Mouse (Mus musculus): ENCODE results near the gene Spout1.
"Not testable (repeated sequence)": the region's sequence is repeated elsewhere in the genome, so short reads cannot be mapped to it uniquely, and the experiment has no call there.

Spout1 gene

GRCm38 (mm10) chr2:30177700-30178675 is at the start of gene Spout1:
TSS of gene Spout1 (minus strand) at chr2:30178459.
- DNase-seq: peak; percentile 97

GRCm38 (mm10) chr2:30216293-30216692 is 38.0 kb upstream of the Spout1 start:
- no peak for DNase-seq

GRCm38 (mm10) chr2:30215493-30215892 is 37.2 kb upstream of the Spout1 start:
- DNase-seq: no peak

GRCm38 (mm10) chr2:30214745-30215144 is 36.5 kb upstream of the Spout1 start:
- DNase-seq: no peak

GRCm38 (mm10) chr2:30212951-30213350 is 34.7 kb upstream of the Spout1 start:
- DNase-seq: no peak

- DNase-seq: no peak
Measured at GRCm38 (mm10) chr2:30212169-30212545, 33.9 kb upstream of the Spout1 start.

- DNase-seq: no peak
Measured at GRCm38 (mm10) chr2:30211408-30212168, 33.3 kb upstream of the Spout1 start.

- DNase-seq: no peak
Measured at GRCm38 (mm10) chr2:30207886-30208285, 29.6 kb upstream of the Spout1 start.

- DNase-seq: no peak
Measured at GRCm38 (mm10) chr2:30207401-30207800, 29.1 kb upstream of the Spout1 start.

- peak; percentile 88 for DNase-seq
Measured at GRCm38 (mm10) chr2:30205629-30206357, 27.5 kb upstream of the Spout1 start, which contains the start of gene Kyat1. TSS of gene Kyat1 (minus strand) at chr2:30205847.

GRCm38 (mm10) chr2:30205255-30205628 is 27.0 kb upstream of the Spout1 start:
- DNase-seq: no peak

- no peak for DNase-seq
Measured at GRCm38 (mm10) chr2:30203439-30203838, 25.2 kb upstream of the Spout1 start.

- DNase-seq: no peak
Measured at GRCm38 (mm10) chr2:30200388-30200925, 22.2 kb upstream of the Spout1 start.

GRCm38 (mm10) chr2:30199984-30200383 is 21.7 kb upstream of the Spout1 start:
- DNase-seq: no peak

GRCm38 (mm10) chr2:30198021-30198420 is 19.8 kb upstream of the Spout1 start:
- DNase-seq: no peak

- no peak for DNase-seq
Measured at GRCm38 (mm10) chr2:30194656-30195055, 16.4 kb upstream of the Spout1 start.

GRCm38 (mm10) chr2:30191790-30192580 is 13.7 kb upstream of the Spout1 start:
- DNase-seq: no peak

- DNase-seq: no peak
Measured at GRCm38 (mm10) chr2:30185681-30186080, 7.4 kb upstream of the Spout1 start.

- DNase-seq: no peak
Measured at GRCm38 (mm10) chr2:30185276-30185675, 7.0 kb upstream of the Spout1 start.

- DNase-seq: no peak
Measured at GRCm38 (mm10) chr2:30183721-30184120, 5.5 kb upstream of the Spout1 start.

GRCm38 (mm10) chr2:30182424-30182823 is 4.2 kb upstream of the Spout1 start:
- DNase-seq: no peak

- not testable (repeated sequence) for DNase-seq
Measured at GRCm38 (mm10) chr2:30178711-30179110, 452 bp upstream of the Spout1 start.
